Mouse (Mus musculus) splenic B cell, adult 2 months (primary cell): ENCODE measurements around the gene Birc5.
"Not testable (repeated sequence)": the region's sequence is repeated elsewhere in the genome, so short reads cannot be mapped to it uniquely, and the experiment has no call there.

Experiments used
- DNase-seq: peaks from one replicate; pipeline ENCODE4 v3.0.0-alpha.2; 2011; ENCODE audit warnings: low read depth, low spot score
- H3K27me3 ChIP-seq: 2 replicates; pipeline ENCODE4 v1.6.1; 2012; ENCODE audit warnings: mild to moderate bottlenecking, low read length, moderate library complexity, mixed read lengths; ENCODE audit not compliant: control insufficient read depth, poor library complexity, insufficient read depth, severe bottlenecking
- H3K36me3 ChIP-seq: 2 replicates; pipeline ENCODE4 v1.6.1; 2012; ENCODE audit warnings: mild to moderate bottlenecking, low read length, moderate library complexity, mixed read lengths; ENCODE audit not compliant: control insufficient read depth, poor library complexity, insufficient read depth, severe bottlenecking

Gene Birc5

GRCm38 (mm10) chr11:117848985-117849671 lies at the start of gene Birc5:
TSS of gene Birc5 (plus strand) at chr11:117849251.
- Histone ChIP-seq H3K27me3 (no peaks in the 10 kb centered on the region), H3K36me3 (no peaks in the 10 kb centered on the region)
- peak; percentile 98 for DNase-seq

- H3K36me3 ChIP-seq, result no peaks in the 10 kb centered on the region
- H3K27me3 ChIP-seq, result no peaks in the 10 kb centered on the region
- DNase-seq, result no peak
Observed at GRCm38 (mm10) chr11:117800038-117800437, 49.0 kb upstream of the Birc5 start.

GRCm38 (mm10) chr11:117801650-117802049 lies 47.4 kb upstream of the Birc5 start:
- Histone ChIP-seq H3K36me3 (no peaks in the 10 kb centered on the region), H3K27me3 (no peaks in the 10 kb centered on the region)
- DNase-seq, result no peak

GRCm38 (mm10) chr11:117803166-117803688 lies 45.8 kb upstream of the Birc5 start:
- H3K27me3 ChIP-seq, result no peaks in the 10 kb centered on the region
- no peaks in the 10 kb centered on the region for H3K36me3 ChIP-seq
- DNase-seq, result no peak

- no peak for DNase-seq
- no peaks in the 10 kb centered on the region for H3K36me3 ChIP-seq
- H3K27me3 ChIP-seq, result no peaks in the 10 kb centered on the region
Observed at GRCm38 (mm10) chr11:117806781-117807180, 42.3 kb upstream of the Birc5 start.

- Histone ChIP-seq H3K27me3 (no peaks in the 10 kb centered on the region), H3K36me3 (peaks cover 6% of the 10 kb centered on the region)
- DNase-seq, result peak; percentile 73
Observed at GRCm38 (mm10) chr11:117809407-117810311, 39.4 kb upstream of the Birc5 start, which contains the start of the genes Gm20708 and Syngr2. TSS of gene Gm20708 (plus strand) at chr11:117809668. TSS of gene Syngr2 (plus strand) at chr11:117809668.

GRCm38 (mm10) chr11:117810401-117811046 lies 38.5 kb upstream of the Birc5 start:
- DNase-seq, result peak; percentile 85
- peaks cover 8% of the 10 kb centered on the region for H3K36me3 ChIP-seq
- H3K27me3 ChIP-seq, result no peaks in the 10 kb centered on the region

GRCm38 (mm10) chr11:117813867-117814266 lies 35.2 kb upstream of the Birc5 start:
- Histone ChIP-seq H3K27me3 (no peaks in the 10 kb centered on the region), H3K36me3 (peaks cover 9% of the 10 kb centered on the region)
- DNase-seq, result no peak

- DNase-seq, result no peak
- H3K27me3 ChIP-seq, result no peaks in the 10 kb centered on the region
- peaks cover 9% of the 10 kb centered on the region for H3K36me3 ChIP-seq
Observed at GRCm38 (mm10) chr11:117814704-117815366, 34.2 kb upstream of the Birc5 start.

GRCm38 (mm10) chr11:117815850-117816249 lies 33.2 kb upstream of the Birc5 start:
- not testable (repeated sequence) for H3K36me3 ChIP-seq, H3K27me3 ChIP-seq, DNase-seq

GRCm38 (mm10) chr11:117816389-117816996 lies 32.6 kb upstream of the Birc5 start:
- H3K36me3 ChIP-seq, result peaks cover 9% of the 10 kb centered on the region
- no peaks in the 10 kb centered on the region for H3K27me3 ChIP-seq
- DNase-seq, result no peak

GRCm38 (mm10) chr11:117819095-117819494 lies 30.0 kb upstream of the Birc5 start:
- no peak for DNase-seq
- Histone ChIP-seq H3K27me3 (no peaks in the 10 kb centered on the region), H3K36me3 (peaks cover 5% of the 10 kb centered on the region)

GRCm38 (mm10) chr11:117820173-117820572 lies 28.9 kb upstream of the Birc5 start:
- Histone ChIP-seq H3K36me3 (peaks cover 2% of the 10 kb centered on the region), H3K27me3 (no peaks in the 10 kb centered on the region)
- no peak for DNase-seq

GRCm38 (mm10) chr11:117821868-117822267 lies 27.2 kb upstream of the Birc5 start:
- Histone ChIP-seq H3K27me3 (no peaks in the 10 kb centered on the region), H3K36me3 (no peaks in the 10 kb centered on the region; the same call in none of the 2 replicates)
- no peak for DNase-seq
